Mouse (Mus musculus) embryonic facial prominence, embryonic 10.5 days (tissue): ENCODE measurements around the gene Olfr926. TPM values are rescaled to one million over a fixed set of nuclear protein-coding genes. Genes with fewer than 3 reads are reported as not detected.
"Not testable (repeated sequence)": the region's sequence is repeated elsewhere in the genome, so short reads cannot be mapped to it uniquely, and the experiment has no call there.

Experiments used
- DNase-seq: peaks from one replicate; pipeline ENCODE4 v3.0.0-alpha.2; 2017; ENCODE audit warnings: low spot score
- H3K27ac ChIP-seq: fragments of 300-500 bp; sonication (generic); replicated peaks from 2 replicates; pipeline ENCODE4 v1.5.1; 2016; ENCODE audit warnings: mild to moderate bottlenecking
- H3K27me3 ChIP-seq: fragments of 300-500 bp; sonication (generic); replicated peaks from 2 replicates; pipeline ENCODE4 v1.6.1; 2016; ENCODE audit warnings: low read depth, mild to moderate bottlenecking; ENCODE audit not compliant: poor library complexity, severe bottlenecking
- H3K36me3 ChIP-seq: fragments of 300-500 bp; sonication (generic); replicated peaks from 2 replicates; pipeline ENCODE4 v1.6.1; 2016; ENCODE audit warnings: mild to moderate bottlenecking, moderate library complexity
- H3K4me1 ChIP-seq: fragments of 300-500 bp; sonication (generic); 2 replicates; pipeline ENCODE4 v1.6.1; 2016
- H3K4me3 ChIP-seq: fragments of 300-500 bp; sonication (generic); 2 replicates; pipeline ENCODE4 v1.5.1; 2016; ENCODE audit warnings: mild to moderate bottlenecking, moderate library complexity
- H3K9me3 ChIP-seq: fragments of 300-500 bp; sonication (generic); 2 replicates; pipeline ENCODE4 v1.6.1; 2016; ENCODE audit warnings: mild to moderate bottlenecking
- WGBS: fragments of 180-500 bp; shearing (Covaris S2); methylation state at CpG from one replicate; pipeline ENCODE4 v1.1.7; 2016; 5-methylcytosine and 5-hydroxymethylcytosine counted together
- polyA plus RNA-seq: library from polyadenylated mRNA; unstranded; fragments of >200 nt; fragmentation: Nextera tagmentation; extraction: Ambion mirVana; gene quantifications from 2 replicates; pipeline ENCODE4 v1.2.1, GENCODE M21; 2016

Olfr926 gene
- not detected in 2 replicates for polyA plus RNA-seq

- 87% methylated on average over 2 of the region's 2 CpGs for WGBS
Observed at GRCm38 (mm10) chr9:38876826-38877225, at the start of gene Olfr926. Olfr926 (plus strand) TSS chr9:38877126.

GRCm38 (mm10) chr9:38833027-38833426 lies 43.9 kb upstream of the Olfr926 start:
- 81% methylated on average over 2 of the region's 2 CpGs for WGBS
- no peaks in the 10 kb centered on the region for H3K27me3 ChIP-seq
- H3K4me1 ChIP-seq, result no peaks in the 10 kb centered on the region
- H3K27ac ChIP-seq, result no peak overlapping the region
- no peaks in the 10 kb centered on the region for H3K9me3 ChIP-seq
- H3K4me3 ChIP-seq, result no peak overlapping the region
- no peaks in the 10 kb centered on the region for H3K36me3 ChIP-seq
- DNase-seq, result no peak

More at GRCm38 (mm10) chr9:38876826-38877225, at the start of gene Olfr926:
- H3K36me3 ChIP-seq, result no peaks in the 10 kb centered on the region
- H3K9me3 ChIP-seq, result no peaks in the 10 kb centered on the region
- DNase-seq, result no peak
- H3K27ac ChIP-seq, result no peak within 1 kb of the TSS
- no peak within 1 kb of the TSS for H3K4me3 ChIP-seq
- no peaks in the 10 kb centered on the region for H3K27me3 ChIP-seq
- no peaks in the 10 kb centered on the region for H3K4me1 ChIP-seq

GRCm38 (mm10) chr9:38844149-38844548 lies 32.8 kb upstream of the Olfr926 start, which contains the start of gene Olfr924:
Olfr924 (plus strand) TSS chr9:38844449.
- Histone ChIP-seq H3K9me3 (no peaks in the 10 kb centered on the region), H3K4me1 (no peaks in the 10 kb centered on the region), H3K4me3 (no peak within 1 kb of the TSS), H3K27ac (no peak within 1 kb of the TSS), H3K27me3 (no peaks in the 10 kb centered on the region), H3K36me3 (no peaks in the 10 kb centered on the region)
- 87% methylated on average over 1 of the region's 1 CpGs for WGBS
- no peak for DNase-seq

- Histone ChIP-seq H3K9me3 (no peaks in the 10 kb centered on the region), H3K4me3 (no peak within 1 kb of the TSS), H3K4me1 (no peaks in the 10 kb centered on the region), H3K27me3 (no peaks in the 10 kb centered on the region), H3K36me3 (no peaks in the 10 kb centered on the region), H3K27ac (no peak within 1 kb of the TSS)
- no peak for DNase-seq
Observed at GRCm38 (mm10) chr9:38854760-38855159, 22.2 kb upstream of the Olfr926 start, which contains the start of gene Olfr26. Olfr26 (plus strand) TSS chr9:38855060.

GRCm38 (mm10) chr9:38874880-38875279 lies 2.0 kb upstream of the Olfr926 start:
- not testable (repeated sequence) for H3K4me1 ChIP-seq, H3K27me3 ChIP-seq, H3K27ac ChIP-seq, H3K4me3 ChIP-seq, H3K36me3 ChIP-seq, DNase-seq, H3K9me3 ChIP-seq
- WGBS, result 62% methylated on average over 2 of the region's 2 CpGs

Other genes starting within 250 kb of the Olfr926 start
- gene Olfr916, start 217.3 kb upstream of the Olfr926 start, polyA plus RNA-seq, result not detected in 2 replicates
- not detected in 2 replicates for gene Olfr917, start 211.3 kb upstream of the Olfr926 start, polyA plus RNA-seq
- not detected in 2 replicates for gene Olfr918, start 202.5 kb upstream of the Olfr926 start, polyA plus RNA-seq
- not detected in 2 replicates for gene Olfr919, start 173.5 kb upstream of the Olfr926 start, polyA plus RNA-seq
- 7.0 and 9.2 TPM in 2 replicates for gene Vwa5a, start 158.9 kb upstream of the Olfr926 start, polyA plus RNA-seq
- gene Olfr920, start 124.8 kb upstream of the Olfr926 start, polyA plus RNA-seq, result not detected in 2 replicates
- gene Olfr921, start 104.1 kb upstream of the Olfr926 start, polyA plus RNA-seq, result not detected in 2 replicates
- gene Olfr922, start 62.5 kb upstream of the Olfr926 start, polyA plus RNA-seq, result not detected in 2 replicates
- not detected in 2 replicates for gene Olfr923, start 50.6 kb upstream of the Olfr926 start, polyA plus RNA-seq
- not detected in 2 replicates for gene Olfr924, start 32.7 kb upstream of the Olfr926 start, polyA plus RNA-seq
- gene Olfr26, start 22.1 kb upstream of the Olfr926 start, polyA plus RNA-seq, result not detected in 2 replicates
- gene Olfr930, start 52.7 kb downstream of the Olfr926 start, polyA plus RNA-seq, result not detected in 2 replicates
- gene Olfr933, start 95.2 kb downstream of the Olfr926 start, polyA plus RNA-seq, result not detected in 2 replicates
- gene Olfr934, start 111.2 kb downstream of the Olfr926 start, polyA plus RNA-seq, result not detected in 2 replicates
- not detected in 2 replicates for gene Olfr935, start 122.6 kb downstream of the Olfr926 start, polyA plus RNA-seq
- not detected in 2 replicates for gene Olfr146, start 146.3 kb downstream of the Olfr926 start, polyA plus RNA-seq
- not detected in 2 replicates for gene Olfr937, start 187.8 kb downstream of the Olfr926 start, polyA plus RNA-seq
- gene Olfr938, start 201.8 kb downstream of the Olfr926 start, polyA plus RNA-seq, result not detected in 2 replicates